Mouse (Mus musculus): ENCODE data around the gene Slc16a10.

DNA sequence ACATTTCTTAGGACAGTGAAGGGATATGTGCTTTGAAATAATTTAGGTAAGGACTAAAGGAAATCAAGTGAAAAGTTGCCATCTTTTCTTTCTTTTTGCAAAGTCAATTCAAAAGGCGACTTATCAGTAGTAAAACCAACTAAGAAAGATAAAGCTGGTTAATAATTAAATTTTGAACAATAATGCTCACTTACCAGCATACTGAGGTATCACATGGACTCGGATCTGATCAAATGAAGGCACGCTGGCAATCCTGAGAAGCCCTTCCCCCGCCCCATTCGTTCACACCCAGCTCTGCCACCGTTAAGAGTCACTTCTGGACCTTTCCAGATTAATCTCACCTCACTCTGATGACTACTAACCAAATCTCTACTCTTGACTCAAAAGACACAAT lies 64.1 kb downstream of the Slc16a10 start:
- TF ChIP-seq CTCF (IDR thresholded peaks at IDR 0.05; ENCODE audit: low read depth): no peak
- TF ChIP-seq EP300 (IDR thresholded peaks at IDR 0.05; ENCODE audit: low read depth): no peak
